Mouse (Mus musculus): ENCODE data around the gene Fastkd1. TPM values are rescaled to one million over a fixed set of nuclear protein-coding genes. Genes with fewer than 3 reads are reported as not detected.
A peak's percentile ranks its signal among the peaks of the same experiment; 100 is the strongest.
"Not testable (repeated sequence)": the region's sequence is repeated elsewhere in the genome, so short reads cannot be mapped to it uniquely, and the experiment has no call there.

The Fastkd1 gene
- total RNA-seq (2021) = 10 to 100 TPM; 11.8 to 14.7 TPM
- long read RNA-seq, experiment 1, partial matches to known transcripts = 1 of 2 reads
- long read RNA-seq, experiment 1, other reads (novel, unspliced or antisense) = 0 of 2 reads
- long read RNA-seq, experiment 2, partial matches to known transcripts = 0 of 3 reads
- long read RNA-seq, experiment 2, other reads (novel, unspliced or antisense) = 1 of 3 reads

GRCm38 (mm10) chr2:69712981-69713625 lies at the start of gene Fastkd1:
Gene Fastkd1 (minus strand): TSS chr2:69713516.
- intact Hi-C loops (cut with DNase I; ENCODE audit: low total_unique reads) = no loop called here

GRCm38 (mm10) chr2:69760980-69761379 lies 47.7 kb upstream of the Fastkd1 start:
- DNase-seq = no peak
- intact Hi-C loops (cut with DNase I; ENCODE audit: low total_unique reads) = no loop called here

More at GRCm38 (mm10) chr2:69712981-69713625, at the start of gene Fastkd1:
- peak; percentile 80 for DNase-seq

GRCm38 (mm10) chr2:69745091-69745490 lies 31.8 kb upstream of the Fastkd1 start:
- no peak for DNase-seq
- intact Hi-C loops (cut with DNase I; ENCODE audit: low total_unique reads) = no loop called here

- intact Hi-C loops (cut with DNase I; ENCODE audit: low total_unique reads) = no loop called here
- no peak for DNase-seq
Observed at GRCm38 (mm10) chr2:69723519-69723825, 10.2 kb upstream of the Fastkd1 start.

- intact Hi-C loops (cut with DNase I; ENCODE audit: low total_unique reads) = no loop called here
- peak; percentile 91 for DNase-seq
Observed at GRCm38 (mm10) chr2:69722650-69723518, 9.6 kb upstream of the Fastkd1 start.

GRCm38 (mm10) chr2:69722273-69722649 lies 8.9 kb upstream of the Fastkd1 start, which contains the start of gene Ppig:
Gene Ppig (plus strand): TSS chr2:69722545.
- intact Hi-C loops (cut with DNase I; ENCODE audit: low total_unique reads) = no loop called here
- DNase-seq = no peak

- DNase-seq = no peak
- intact Hi-C loops (cut with DNase I; ENCODE audit: low total_unique reads) = no loop called here
Observed at GRCm38 (mm10) chr2:69719121-69719520, 5.8 kb upstream of the Fastkd1 start.

- no peak for DNase-seq
- intact Hi-C loops (cut with DNase I; ENCODE audit: low total_unique reads) = no loop called here
Observed at GRCm38 (mm10) chr2:69716483-69716882, 3.2 kb upstream of the Fastkd1 start.

GRCm38 (mm10) chr2:69714126-69714525 lies 810 bp upstream of the Fastkd1 start:
- intact Hi-C loops (cut with DNase I; ENCODE audit: low total_unique reads) = no loop called here
- DNase-seq = no peak

- intact Hi-C loops (cut with DNase I; ENCODE audit: low total_unique reads) = no loop called here
Observed at GRCm38 (mm10) chr2:69713626-69714014, 304 bp upstream of the Fastkd1 start.

GRCm38 (mm10) chr2:69712171-69712570 lies 1.1 kb downstream of the Fastkd1 start:
- DNase-seq = no peak
- intact Hi-C loops (cut with DNase I; ENCODE audit: low total_unique reads) = no loop called here

More at GRCm38 (mm10) chr2:69713626-69714014, 304 bp upstream of the Fastkd1 start:
- no peak for DNase-seq

- no peak for DNase-seq
- intact Hi-C loops (cut with DNase I; ENCODE audit: low total_unique reads) = no loop called here
Observed at GRCm38 (mm10) chr2:69700446-69700845, 12.9 kb downstream of the Fastkd1 start.

- intact Hi-C loops (cut with DNase I; ENCODE audit: low total_unique reads) = no loop called here
- DNase-seq = no peak
Observed at GRCm38 (mm10) chr2:69693501-69693900, 19.8 kb downstream of the Fastkd1 start.

GRCm38 (mm10) chr2:69690843-69691242 lies 22.5 kb downstream of the Fastkd1 start:
- no peak for DNase-seq
- intact Hi-C loops (cut with DNase I; ENCODE audit: low total_unique reads) = no loop called here

- intact Hi-C loops (cut with DNase I; ENCODE audit: low total_unique reads) = no loop called here
- DNase-seq = no peak
Observed at GRCm38 (mm10) chr2:69690214-69690613, 23.1 kb downstream of the Fastkd1 start.

- DNase-seq = no peak
- intact Hi-C loops (cut with DNase I; ENCODE audit: low total_unique reads) = no loop called here
Observed at GRCm38 (mm10) chr2:69684488-69684887, 28.8 kb downstream of the Fastkd1 start.

- intact Hi-C loops (cut with DNase I; ENCODE audit: low total_unique reads) = no loop called here
- DNase-seq = no peak
Observed at GRCm38 (mm10) chr2:69683036-69683805, 30.1 kb downstream of the Fastkd1 start.

GRCm38 (mm10) chr2:69681931-69682330 lies 31.4 kb downstream of the Fastkd1 start:
- intact Hi-C loops (cut with DNase I; ENCODE audit: low total_unique reads) = no loop called here
- no peak for DNase-seq

- no peak for DNase-seq
- intact Hi-C loops (cut with DNase I; ENCODE audit: low total_unique reads) = no loop called here
Observed at GRCm38 (mm10) chr2:69679990-69680389, 33.3 kb downstream of the Fastkd1 start.

GRCm38 (mm10) chr2:69677215-69677614 lies 36.1 kb downstream of the Fastkd1 start:
- intact Hi-C loops (cut with DNase I; ENCODE audit: low total_unique reads) = not testable (repeated sequence)

More at GRCm38 (mm10) chr2:69677215-69677614, 36.1 kb downstream of the Fastkd1 start:
- DNase-seq = not testable (repeated sequence)

Data from gastrocnemius, postnatal 14 days (tissue).